Mouse (Mus musculus) midbrain, postnatal 0 days (tissue): ENCODE data around the gene Apc2. TPM values are rescaled to one million over a fixed set of nuclear protein-coding genes. Genes with fewer than 3 reads are reported as not detected.

Source experiments
- ATAC-seq: fragments of 200-750 bp; cut with Nextera tagmentation; 2 replicates; pipeline ENCODE4 v1.8.0; 2017; ENCODE audit warnings: moderate number of reproducible peaks, mild to moderate bottlenecking, moderate TSS enrichment, moderate library complexity; ENCODE audit not compliant: low FRiP score
- DNase-seq: peaks from one replicate; pipeline ENCODE4 v3.0.0-alpha.2; 2015; ENCODE audit warnings: low spot score
- H3K27ac ChIP-seq: fragments of 300-500 bp; sonication (generic); 2 replicates; pipeline ENCODE4 v1.5.1; 2014; ENCODE audit warnings: low read depth, mild to moderate bottlenecking, low read length, mixed read lengths
- H3K27me3 ChIP-seq: fragments of 300-500 bp; sonication (generic); 2 replicates; pipeline ENCODE4 v1.6.1; 2014; ENCODE audit warnings: low read length, control low read depth, mixed read lengths; ENCODE audit not compliant: insufficient read depth
- H3K36me3 ChIP-seq: fragments of 300-500 bp; sonication (generic); 2 replicates; pipeline ENCODE4 v1.6.1; 2014; ENCODE audit warnings: low read length, control low read depth, mixed read lengths; ENCODE audit not compliant: insufficient read depth
- H3K4me1 ChIP-seq: fragments of 300-500 bp; sonication (generic); 2 replicates; pipeline ENCODE4 v1.6.1; 2014; ENCODE audit warnings: mild to moderate bottlenecking, control low read depth, antibody characterized with exemption, low read length, mixed read lengths; ENCODE audit not compliant: insufficient read depth
- H3K4me2 ChIP-seq: fragments of 300-500 bp; sonication (generic); 2 replicates; pipeline ENCODE4 v1.6.1; 2014; ENCODE audit warnings: low read depth, mild to moderate bottlenecking, low read length, mixed read lengths; ENCODE audit not compliant: poor library complexity, severe bottlenecking
- H3K4me3 ChIP-seq: fragments of 300-500 bp; sonication (generic); 2 replicates; pipeline ENCODE4 v1.5.1; 2014; ENCODE audit warnings: low read depth, mild to moderate bottlenecking, low read length, moderate library complexity
- H3K9ac ChIP-seq: fragments of 300-500 bp; sonication (generic); replicated peaks from 2 replicates; pipeline ENCODE4 v1.6.1; 2014; ENCODE audit warnings: mild to moderate bottlenecking, low read length, moderate library complexity, mixed read lengths; ENCODE audit not compliant: poor library complexity, severe bottlenecking
- H3K9me3 ChIP-seq: fragments of 300-500 bp; sonication (generic); 2 replicates; pipeline ENCODE4 v1.6.1; 2016; ENCODE audit warnings: low read length, control low read depth
- CTCF ChIP-seq: IDR thresholded peaks from 2 replicates; pipeline ENCODE4 v1.5.1; 2016; ENCODE audit warnings: antibody characterized with exemption, mild to moderate bottlenecking
- WGBS: fragments of 180-500 bp; shearing (Covaris S2); extraction: QIAGEN DNeasy Blood & Tissue Kit; methylation state at CpG from one replicate; pipeline ENCODE4 v1.1.7; 2014; 5-methylcytosine and 5-hydroxymethylcytosine counted together
- polyA plus RNA-seq: library from polyadenylated mRNA; unstranded; fragments of >200 nt; fragmentation: Nextera tagmentation; extraction: Ambion mirVana; gene quantifications from 2 replicates; pipeline ENCODE4 v1.2.1, GENCODE M21; 2015
- total RNA-seq: library from RNA; depleted of rRNA; stranded (reverse); fragments of >200 nt; gene quantifications from 2 replicates; pipeline ENCODE4 v1.2.3, GENCODE M21; 2014

Gene Apc2
- total and polyA plus RNA-seq, 2 experiments from 2014 or later, result 110 to 370 TPM

DNA sequence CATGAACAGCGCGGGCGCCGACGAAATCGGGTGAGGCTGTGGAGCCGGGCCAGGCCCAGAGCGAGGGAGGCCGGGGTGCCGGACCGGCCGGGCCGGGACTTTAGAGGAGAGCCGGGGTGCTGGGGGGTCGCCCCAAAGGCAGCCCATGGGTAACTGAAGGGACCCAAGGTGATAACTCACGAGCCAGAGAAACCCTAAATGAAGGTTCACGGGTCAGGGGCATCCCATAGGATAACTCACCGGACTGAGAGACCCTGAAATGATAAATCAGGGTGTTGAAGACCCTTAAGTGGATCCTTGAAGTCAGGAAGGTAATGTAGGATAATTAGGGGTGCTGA is 30.7 kb upstream of the Apc2 start:
- Histone ChIP-seq H3K4me3 (peak overlapping the region; percentile 79), H3K9me3 (no peaks in the 10 kb centered on the region), H3K36me3 (0 out of 2 replicates have a peak, but pooled peaks cover 4% of the 10 kb centered on the region), H3K27ac (peak overlapping the region; percentile 75), H3K9ac (peak overlapping the region; percentile 97), H3K27me3 (no peaks in the 10 kb centered on the region), H3K4me2 (peak overlapping the region; percentile 72), H3K4me1 (peaks cover 20% of the 10 kb centered on the region)
- no peak for TF ChIP-seq CTCF
- DNase-seq (no peak), ATAC-seq (peak; percentile 12; the same call in 1 of the 2 replicates)
- 0% methylated on average over 18 of the region's 18 CpGs for WGBS

DNA sequence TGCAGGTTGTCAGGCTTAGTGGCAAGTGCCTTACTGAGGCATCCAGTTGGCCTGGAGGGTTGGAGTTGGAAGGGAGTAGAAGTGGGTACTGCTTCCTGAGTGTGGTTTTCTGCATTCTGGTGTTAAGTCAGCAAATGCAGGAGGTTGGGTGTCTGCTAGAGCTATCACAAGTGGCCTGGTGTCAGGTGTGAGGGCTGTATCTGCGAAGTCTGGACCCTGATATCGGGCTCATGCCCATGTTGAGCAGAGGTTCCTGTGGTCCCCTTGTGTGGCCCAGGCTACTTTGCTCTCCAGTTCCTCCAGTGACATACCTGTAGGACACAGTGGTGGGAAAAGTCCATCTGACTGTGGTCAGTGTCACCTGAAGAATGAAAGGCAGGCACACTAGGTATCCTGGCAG is 25.7 kb upstream of the Apc2 start:
- H3K4me1 ChIP-seq, result peaks cover 19% of the 10 kb centered on the region
- no peak overlapping the region for H3K4me2 ChIP-seq
- H3K9me3 ChIP-seq, result no peaks in the 10 kb centered on the region
- no peak for TF ChIP-seq CTCF
- 0 out of 2 replicates have a peak overlapping the region, but pooled peaks have one; percentile 13 for H3K9ac ChIP-seq
- no peaks in the 10 kb centered on the region for H3K27me3 ChIP-seq
- WGBS, result 96% methylated on average over 2 of the region's 2 CpGs
- no peak overlapping the region for H3K4me3 ChIP-seq
- DNase-seq (no peak), ATAC-seq (no peak)
- H3K36me3 ChIP-seq, result peaks cover 17% of the 10 kb centered on the region; the same call in 1 of the 2 replicates
- H3K27ac ChIP-seq, result no peak overlapping the region

DNA sequence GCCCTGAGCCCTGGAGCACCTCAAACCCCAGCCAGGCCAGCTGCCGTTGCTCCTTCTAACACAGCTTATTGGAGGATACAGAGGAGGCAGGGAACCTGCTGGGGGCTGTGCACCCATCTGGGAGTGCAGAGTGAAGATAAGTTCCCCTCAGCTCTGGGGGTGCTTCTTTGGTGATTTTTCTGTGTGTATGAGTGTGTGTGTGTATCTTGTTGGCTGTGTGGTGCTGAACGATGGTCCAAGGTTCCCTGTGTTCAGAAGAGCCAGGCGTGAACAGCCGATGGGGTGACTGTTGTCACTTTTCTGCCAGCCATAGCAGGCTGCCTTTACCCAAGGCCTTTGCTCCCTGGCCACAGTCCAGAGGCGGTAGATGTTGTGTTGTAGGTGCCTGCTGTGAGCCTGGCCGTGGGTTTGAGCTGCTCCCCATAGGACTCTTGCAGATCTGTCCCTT is 25.0 kb upstream of the Apc2 start:
- no peaks in the 10 kb centered on the region for H3K9me3 ChIP-seq
- peaks cover 16% of the 10 kb centered on the region for H3K4me1 ChIP-seq
- no peaks in the 10 kb centered on the region for H3K27me3 ChIP-seq
- peaks cover 18% of the 10 kb centered on the region; the same call in 1 of the 2 replicates for H3K36me3 ChIP-seq
- no peak overlapping the region for H3K4me3 ChIP-seq
- no peak for ATAC-seq
- H3K27ac ChIP-seq, result no peak overlapping the region; the same call in 1 of the 2 replicates
- no peak overlapping the region for H3K9ac ChIP-seq
- no peak for DNase-seq
- 63% methylated on average over 6 of the region's 6 CpGs for WGBS
- no peak overlapping the region for H3K4me2 ChIP-seq
- TF ChIP-seq CTCF, result no peak

DNA sequence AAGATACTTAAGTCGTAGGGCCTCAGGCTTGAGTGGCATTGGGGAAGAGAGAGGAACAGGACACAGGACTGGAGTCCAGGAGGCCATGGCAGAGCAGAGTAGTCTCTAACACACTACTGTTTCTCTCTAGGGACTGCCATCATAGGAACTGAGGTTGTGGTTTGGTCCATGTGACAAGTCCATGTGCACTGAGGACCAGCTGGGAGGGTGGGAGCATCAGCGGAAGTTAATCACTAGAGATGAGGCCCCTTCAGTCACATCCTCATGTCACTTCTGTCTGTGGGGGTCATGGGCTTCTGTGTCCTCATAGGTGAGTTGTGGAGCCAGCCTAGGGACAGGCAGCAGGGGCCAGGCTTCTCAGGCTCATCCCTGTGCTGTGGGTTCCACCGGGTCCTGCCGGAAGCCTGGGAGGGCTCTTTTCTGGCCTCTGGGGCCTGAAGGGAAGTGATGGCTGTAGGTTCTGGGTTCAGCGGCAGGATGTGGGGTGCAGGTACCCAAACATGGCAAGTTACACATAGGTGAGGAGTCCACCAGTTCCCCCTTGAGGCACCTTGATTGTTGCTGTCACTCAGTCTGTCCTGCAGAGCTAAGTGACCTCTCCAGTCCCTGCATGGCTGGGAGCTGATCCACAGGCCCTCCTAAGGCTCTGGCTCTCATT is 24.5 kb upstream of the Apc2 start:
- no peaks in the 10 kb centered on the region for H3K9me3 ChIP-seq
- no peak for TF ChIP-seq CTCF
- H3K4me2 ChIP-seq, result no peak overlapping the region
- H3K4me3 ChIP-seq, result no peak overlapping the region
- WGBS, result 79% methylated on average over 5 of the region's 5 CpGs
- peaks cover 13% of the 10 kb centered on the region for H3K4me1 ChIP-seq
- DNase-seq, result no peak
- no peaks in the 10 kb centered on the region for H3K27me3 ChIP-seq
- H3K9ac ChIP-seq, result no peak overlapping the region
- H3K36me3 ChIP-seq, result peaks cover 22% of the 10 kb centered on the region
- ATAC-seq, result no peak
- H3K27ac ChIP-seq, result no peak overlapping the region; the same call in 1 of the 2 replicates

DNA sequence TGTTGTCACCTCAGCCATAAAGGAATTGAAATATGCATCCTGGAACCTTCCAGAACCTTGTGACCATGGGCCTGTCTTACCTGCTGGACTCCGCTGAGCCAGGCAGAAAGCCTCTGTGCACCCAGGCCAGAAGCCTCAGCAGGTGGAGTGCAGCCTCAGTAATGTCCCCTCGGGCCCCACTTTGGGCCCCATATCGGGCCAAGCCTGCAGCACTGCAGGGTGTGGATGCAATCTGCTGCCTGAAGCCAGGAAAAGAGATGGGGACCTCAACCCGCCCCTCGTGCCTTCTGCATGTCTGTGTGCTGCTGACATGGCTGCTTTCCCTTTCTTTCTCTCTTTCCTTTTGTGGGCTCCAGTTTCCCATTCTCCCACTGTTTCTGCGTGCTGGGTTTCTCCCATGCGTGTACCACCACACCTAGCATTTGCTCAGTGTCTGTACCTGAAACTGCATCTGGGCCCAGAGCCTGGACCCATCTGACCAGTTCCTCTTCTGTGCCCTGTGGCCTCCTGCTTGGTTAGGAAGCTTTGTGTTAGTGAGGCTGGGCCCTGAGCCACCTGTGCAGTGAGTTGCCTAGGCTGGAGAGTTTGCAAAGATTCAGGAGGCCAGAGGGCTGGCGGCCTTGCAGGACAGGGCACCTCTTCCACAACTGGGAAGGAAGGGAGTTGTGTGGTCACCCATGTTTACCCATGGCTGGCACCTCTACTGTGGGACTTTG is 23.7 kb upstream of the Apc2 start:
- Histone ChIP-seq H3K4me3 (no peak overlapping the region), H3K9ac (no peak overlapping the region), H3K27ac (no peak overlapping the region), H3K4me1 (peaks cover 7% of the 10 kb centered on the region), H3K9me3 (no peaks in the 10 kb centered on the region), H3K4me2 (no peak overlapping the region), H3K36me3 (peaks cover 22% of the 10 kb centered on the region), H3K27me3 (no peaks in the 10 kb centered on the region)
- WGBS, result 83% methylated on average over 8 of the region's 8 CpGs
- TF ChIP-seq CTCF, result no peak
- ATAC-seq, result no peak
- no peak for DNase-seq

DNA sequence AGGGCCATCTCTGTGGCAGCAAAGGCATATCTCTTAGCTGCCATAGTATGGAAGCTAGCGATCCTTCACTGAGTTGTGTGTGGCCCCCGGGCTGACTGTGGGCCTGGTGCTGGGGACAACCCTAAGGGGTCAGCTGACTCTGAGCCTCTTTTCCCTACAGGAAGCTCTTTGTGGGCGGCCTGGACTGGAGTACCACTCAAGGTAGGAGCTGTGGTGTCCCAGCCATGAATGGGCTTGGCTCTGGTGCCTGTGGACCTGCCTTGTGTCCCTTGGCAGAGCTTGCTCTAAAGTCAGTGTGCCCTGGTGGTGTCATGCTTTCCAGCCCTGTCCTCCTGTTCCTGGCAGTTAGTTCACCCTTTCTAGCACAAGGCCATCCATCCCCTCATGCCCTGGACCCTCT is 21.9 kb upstream of the Apc2 start:
- DNase-seq (no peak), ATAC-seq (no peak)
- H3K27ac ChIP-seq, result no peak overlapping the region
- no peak overlapping the region for H3K4me3 ChIP-seq
- no peaks in the 10 kb centered on the region for H3K9me3 ChIP-seq
- 95% methylated on average over 3 of the region's 3 CpGs for WGBS
- no peaks in the 10 kb centered on the region for H3K27me3 ChIP-seq
- TF ChIP-seq CTCF, result no peak
- H3K4me1 ChIP-seq, result no peaks in the 10 kb centered on the region
- no peak overlapping the region for H3K9ac ChIP-seq
- no peak overlapping the region for H3K4me2 ChIP-seq
- peaks cover 35% of the 10 kb centered on the region for H3K36me3 ChIP-seq
